Mouse (Mus musculus) forebrain, postnatal 0 days (tissue): ENCODE measurements around the gene Cdip1. TPM values are rescaled to one million over a fixed set of nuclear protein-coding genes. Genes with fewer than 3 reads are reported as not detected.

Source experiments
- ATAC-seq: fragments of 200-750 bp; cut with Nextera tagmentation; 2 replicates; pipeline ENCODE4 v1.8.0; 2017; ENCODE audit warnings: mild to moderate bottlenecking, moderate library complexity
- DNase-seq: peaks from one replicate; pipeline ENCODE4 v3.0.0-alpha.2; 2015
- H3K27ac ChIP-seq: fragments of 300-500 bp; sonication (generic); 2 replicates; pipeline ENCODE4 v1.5.1; 2014; ENCODE audit warnings: low read depth, mild to moderate bottlenecking, antibody characterized with exemption, low read length, moderate library complexity, mixed read lengths
- H3K27me3 ChIP-seq: fragments of 300-500 bp; sonication (generic); 2 replicates; pipeline ENCODE4 v1.6.1; 2014; ENCODE audit warnings: mild to moderate bottlenecking, low read length, mixed read lengths; ENCODE audit not compliant: insufficient read depth
- H3K36me3 ChIP-seq: fragments of 300-500 bp; sonication (generic); 2 replicates; pipeline ENCODE4 v1.6.1; 2014; ENCODE audit warnings: mild to moderate bottlenecking, moderate library complexity; ENCODE audit not compliant: insufficient read depth
- H3K4me1 ChIP-seq: fragments of 300-500 bp; sonication (generic); 2 replicates; pipeline ENCODE4 v1.6.1; 2014; ENCODE audit warnings: antibody characterized with exemption; ENCODE audit not compliant: insufficient read depth
- H3K4me2 ChIP-seq: fragments of 300-500 bp; sonication (generic); 2 replicates; pipeline ENCODE4 v1.6.1; 2014; ENCODE audit warnings: low read depth, mild to moderate bottlenecking, moderate library complexity
- H3K4me3 ChIP-seq: fragments of 300-500 bp; sonication (generic); 2 replicates; pipeline ENCODE4 v1.5.1; 2014; ENCODE audit warnings: low read depth, low read length, mixed read lengths
- H3K9ac ChIP-seq: fragments of 300-500 bp; sonication (generic); 2 replicates; pipeline ENCODE4 v1.6.1; 2014; ENCODE audit warnings: mild to moderate bottlenecking
- H3K9me3 ChIP-seq: fragments of 300-500 bp; sonication (generic); 2 replicates; pipeline ENCODE4 v1.6.1; 2016; ENCODE audit warnings: low read length
- CTCF ChIP-seq: sonication (generic); IDR thresholded peaks from 2 replicates; pipeline ENCODE4 v1.5.1; 2016; ENCODE audit warnings: antibody characterized with exemption, control low read depth, low read depth
- WGBS: fragments of 180-500 bp; shearing (Covaris S2); extraction: QIAGEN DNeasy Blood & Tissue Kit; methylation state at CpG from one replicate; pipeline ENCODE4 v1.1.7; 2014; 5-methylcytosine and 5-hydroxymethylcytosine counted together
- polyA plus RNA-seq: library from polyadenylated mRNA; unstranded; fragments of >200 nt; fragmentation: Nextera tagmentation; extraction: Ambion mirVana; gene quantifications from 2 replicates; pipeline ENCODE4 v1.2.1, GENCODE M21; 2015
- total RNA-seq: library from RNA; depleted of rRNA; stranded (reverse); fragments of >200 nt; gene quantifications from 2 replicates; pipeline ENCODE4 v1.2.3, GENCODE M21; 2014; rRNA removed

The Cdip1 gene
- total and polyA plus RNA-seq, 2 experiments from 2014 or later = 99.0 to 115 TPM

DNA sequence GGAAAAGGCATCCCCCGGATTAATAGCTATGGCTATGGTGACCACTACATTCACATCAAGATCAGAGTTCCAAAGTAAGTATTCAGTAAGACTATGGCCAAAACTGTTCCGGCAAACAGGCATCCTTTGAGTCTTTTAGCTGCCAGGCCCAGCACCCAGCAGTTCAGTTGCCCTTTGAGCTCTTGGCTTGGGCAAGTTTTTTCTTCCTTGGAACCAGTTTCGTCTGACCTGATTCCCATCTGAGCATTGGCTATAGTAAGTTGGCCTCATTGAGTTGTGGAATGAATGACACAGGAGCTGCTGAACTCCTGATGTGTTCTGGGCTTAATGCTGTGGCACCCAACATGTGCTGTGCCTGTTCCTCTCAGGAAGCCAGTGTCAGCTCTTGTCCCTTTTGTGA, 88.9 kb downstream of the Cdip1 start:
- ATAC-seq (no peak), DNase-seq (no peak)
- Histone ChIP-seq H3K36me3 (peaks cover 95% of the 10 kb centered on the region), H3K4me2 (no peak overlapping the region), H3K27me3 (no peaks in the 10 kb centered on the region), H3K9me3 (no peaks in the 10 kb centered on the region), H3K4me3 (no peak overlapping the region), H3K4me1 (no peaks in the 10 kb centered on the region), H3K9ac (no peak overlapping the region), H3K27ac (no peak overlapping the region)
- TF ChIP-seq CTCF = no peak
- WGBS = 88% methylated on average over 3 of the region's 3 CpGs

Other genes starting within 250 kb of the Cdip1 start
- gene Srl, start 248.5 kb downstream of the Cdip1 start, total RNA-seq = 55.0 and 55.9 TPM in 2 replicates
- 18.8 and 23.4 TPM in 2 replicates for gene Srl, start 248.5 kb downstream of the Cdip1 start, polyA plus RNA-seq
- 9.1 and 10.2 TPM in 2 replicates for gene Tfap4, start 230.4 kb downstream of the Cdip1 start, total RNA-seq
- gene Tfap4, start 230.4 kb downstream of the Cdip1 start, polyA plus RNA-seq = 6.4 and 8.0 TPM in 2 replicates
- gene Glis2, start 195.6 kb downstream of the Cdip1 start, total RNA-seq = 13.3 and 15.2 TPM in 2 replicates
- 7.1 and 11.6 TPM in 2 replicates for gene Glis2, start 195.6 kb downstream of the Cdip1 start, polyA plus RNA-seq
- 52.2 and 54.5 TPM in 2 replicates for gene Pam16, start 165.3 kb downstream of the Cdip1 start, total RNA-seq
- gene Pam16, start 165.3 kb downstream of the Cdip1 start, polyA plus RNA-seq = 138 and 161 TPM in 2 replicates
- gene Vasn, start 150.4 kb downstream of the Cdip1 start, total RNA-seq = 5.5 and 6.5 TPM in 2 replicates
- gene Vasn, start 150.4 kb downstream of the Cdip1 start, polyA plus RNA-seq = 3.0 and 3.6 TPM in 2 replicates
- gene Dnaja3, start 150.3 kb downstream of the Cdip1 start, total RNA-seq = 47.2 and 51.5 TPM in 2 replicates
- gene Dnaja3, start 150.3 kb downstream of the Cdip1 start, polyA plus RNA-seq = 37.5 and 48.6 TPM in 2 replicates
- gene Coro7, start 110.5 kb downstream of the Cdip1 start, total RNA-seq = 24.9 and 25.2 TPM in 2 replicates
- 23.5 and 29.3 TPM in 2 replicates for gene Coro7, start 110.5 kb downstream of the Cdip1 start, polyA plus RNA-seq
- 45.7 and 46.1 TPM in 2 replicates for gene Nmral1, start 70.9 kb downstream of the Cdip1 start, total RNA-seq
- gene Nmral1, start 70.9 kb downstream of the Cdip1 start, polyA plus RNA-seq = 42.9 and 44.3 TPM in 2 replicates
- 54.5 and 63.7 TPM in 2 replicates for gene Hmox2, start 63.9 kb downstream of the Cdip1 start, total RNA-seq
- gene Hmox2, start 63.9 kb downstream of the Cdip1 start, polyA plus RNA-seq = 88.7 and 92.5 TPM in 2 replicates
- not detected in 2 replicates for gene 4930562C15Rik, start 45.1 kb upstream of the Cdip1 start, total RNA-seq
- gene 4930562C15Rik, start 45.1 kb upstream of the Cdip1 start, polyA plus RNA-seq = 0.17 TPM in 1 of 2 replicates, not detected in the other
- 27.7 and 37.7 TPM in 2 replicates for gene Ubald1, start 90.0 kb upstream of the Cdip1 start, total RNA-seq
- gene Ubald1, start 90.0 kb upstream of the Cdip1 start, polyA plus RNA-seq = 79.2 and 80.7 TPM in 2 replicates
- 123 and 167 TPM in 2 replicates for gene Mgrn1, start 96.0 kb upstream of the Cdip1 start, total RNA-seq
- gene Mgrn1, start 96.0 kb upstream of the Cdip1 start, polyA plus RNA-seq = 96.1 and 109 TPM in 2 replicates
- 36.6 and 40.0 TPM in 2 replicates for gene Nudt16l1, start 148.5 kb upstream of the Cdip1 start, total RNA-seq
- gene Nudt16l1, start 148.5 kb upstream of the Cdip1 start, polyA plus RNA-seq = 133 and 140 TPM in 2 replicates
- 55.6 and 58.6 TPM in 2 replicates for gene Anks3, start 173.9 kb upstream of the Cdip1 start, total RNA-seq
- 34.8 and 37.6 TPM in 2 replicates for gene Anks3, start 173.9 kb upstream of the Cdip1 start, polyA plus RNA-seq
- gene Sept12, start 207.6 kb upstream of the Cdip1 start, total RNA-seq = not detected in 2 replicates
- not detected in 2 replicates for gene Sept12, start 207.6 kb upstream of the Cdip1 start, polyA plus RNA-seq
- not detected in 2 replicates for gene Smim22, start 217.0 kb upstream of the Cdip1 start, total RNA-seq
- gene Smim22, start 217.0 kb upstream of the Cdip1 start, polyA plus RNA-seq = 0.87 and 1.8 TPM in 2 replicates
- 55.3 and 75.3 TPM in 2 replicates for gene Rogdi, start 223.3 kb upstream of the Cdip1 start, total RNA-seq
- 107 and 130 TPM in 2 replicates for gene Rogdi, start 223.3 kb upstream of the Cdip1 start, polyA plus RNA-seq